Mouse (Mus musculus): ENCODE data around the gene Xpr1. TPM values are rescaled to one million over a fixed set of nuclear protein-coding genes. Genes with fewer than 3 reads are reported as not detected.

The Xpr1 gene
- polyA plus RNA-seq, 1 experiment from 2014 or later, result 71.2 TPM

DNA sequence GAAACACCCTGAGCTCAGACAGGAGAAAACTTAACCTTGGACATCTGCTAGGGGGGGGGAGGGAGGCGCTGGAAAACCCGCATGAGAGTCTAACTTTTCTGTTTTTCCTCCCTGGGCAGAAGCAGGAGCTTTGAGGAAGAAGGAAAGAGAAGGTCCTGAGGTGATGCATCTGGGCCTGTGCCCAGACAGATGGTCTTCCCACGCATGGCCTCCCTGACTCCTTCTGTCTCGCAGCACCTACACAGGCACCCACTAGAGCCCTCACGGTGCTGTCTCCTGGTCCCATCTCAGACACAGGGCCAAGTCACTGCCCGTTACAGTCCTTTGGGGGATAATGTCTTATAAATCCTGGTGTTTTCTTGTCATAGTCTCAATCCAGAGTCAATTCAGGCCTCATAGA, 184.4 kb downstream of the Xpr1 start:
- H3K27ac ChIP-seq (replicated peaks), result peak overlapping the region; percentile 92
- H3K4me2 ChIP-seq (replicated peaks), result no peak overlapping the region
- H3K36me3 ChIP-seq, result no peaks in the 10 kb centered on the region
- ATAC-seq (replicated peaks), result no peak
- no peak overlapping the region for H3K9ac ChIP-seq (replicated peaks)
- peaks cover 74% of the 10 kb centered on the region for H3K4me1 ChIP-seq
- H3K27me3 ChIP-seq, result no peaks in the 10 kb centered on the region
- H3K9me3 ChIP-seq, result no peaks in the 10 kb centered on the region
- H3K4me3 ChIP-seq, result no peak overlapping the region
- 65% methylated on average over 6 of the region's 6 CpGs for WGBS

DNA sequence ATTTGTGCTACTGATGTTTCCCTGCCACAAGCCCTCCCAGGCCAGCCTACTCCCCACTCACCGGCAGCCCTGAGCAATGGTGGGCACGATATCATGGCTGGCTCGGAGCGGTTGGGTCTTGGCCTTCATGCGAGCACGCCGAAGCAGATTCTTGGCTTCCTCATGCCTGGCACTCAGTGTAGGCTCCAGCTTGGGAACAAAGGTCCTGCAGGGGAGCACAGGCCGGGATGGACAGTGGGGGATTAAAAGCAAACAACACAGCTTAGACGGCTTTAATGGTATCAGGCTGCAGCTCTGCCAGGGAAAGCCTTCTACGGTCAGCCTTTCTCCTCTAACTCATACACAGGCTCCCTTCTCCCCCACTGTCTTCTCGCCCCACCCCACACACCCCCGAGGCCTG, 184.8 kb downstream of the Xpr1 start:
- no peaks in the 10 kb centered on the region for H3K9me3 ChIP-seq
- H3K4me3 ChIP-seq, result no peak overlapping the region
- WGBS, result 33% methylated on average over 12 of the region's 12 CpGs
- H3K27me3 ChIP-seq, result no peaks in the 10 kb centered on the region
- no peaks in the 10 kb centered on the region for H3K36me3 ChIP-seq
- H3K4me2 ChIP-seq (replicated peaks), result no peak overlapping the region
- peaks cover 71% of the 10 kb centered on the region for H3K4me1 ChIP-seq
- H3K9ac ChIP-seq (replicated peaks), result no peak overlapping the region
- ATAC-seq (replicated peaks), result no peak
- H3K27ac ChIP-seq (replicated peaks), result peak overlapping the region; percentile 92

DNA sequence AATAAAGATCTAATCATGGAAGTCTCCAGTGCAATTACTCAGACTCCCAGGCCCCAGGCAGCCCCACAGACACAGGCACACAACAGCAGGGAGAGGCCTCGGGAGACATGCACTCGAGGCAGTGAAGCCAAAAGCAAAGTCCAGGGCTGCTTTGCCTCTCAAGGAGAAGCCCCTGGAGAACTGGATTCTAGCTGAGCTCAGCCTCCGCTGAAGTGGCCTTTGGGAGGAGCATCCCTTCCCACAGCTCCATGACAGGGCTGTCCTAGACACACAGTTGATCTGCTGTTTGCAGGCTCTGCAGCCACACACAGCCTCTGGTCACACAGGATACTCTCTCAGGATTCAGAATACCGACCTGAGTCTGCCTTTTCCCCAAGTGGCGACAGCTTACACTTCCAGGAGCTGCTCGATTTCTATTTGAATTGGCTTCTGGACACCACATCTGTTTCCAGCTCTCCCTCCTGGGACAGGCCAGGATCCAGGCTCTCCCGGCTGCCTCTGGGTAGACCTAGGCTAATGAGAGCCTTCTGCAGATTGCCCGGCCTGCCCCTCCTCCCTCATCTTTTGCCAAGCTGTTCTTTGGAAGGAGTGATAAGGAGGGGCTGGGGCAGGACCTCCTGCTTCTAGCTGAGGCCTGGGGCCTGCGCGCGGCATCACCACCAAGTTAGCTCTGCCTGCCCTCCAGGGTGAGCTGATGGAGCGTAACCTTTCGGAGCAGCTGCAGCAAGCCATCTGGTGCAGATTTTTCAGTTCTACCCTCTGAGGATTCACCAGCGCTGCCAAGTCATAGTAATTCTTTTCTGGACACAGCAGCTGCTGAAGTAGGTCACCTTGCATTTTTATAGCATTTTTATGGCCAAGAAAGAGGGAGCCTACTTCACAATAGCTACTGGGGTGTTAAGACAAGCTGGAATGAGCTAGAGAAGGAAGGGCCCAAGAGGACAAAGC, 187.5 kb downstream of the Xpr1 start:
- Histone ChIP-seq H3K4me2 (replicated peaks) (no peak overlapping the region), H3K27me3 (no peaks in the 10 kb centered on the region), H3K4me3 (no peak overlapping the region), H3K27ac (replicated peaks) (peak overlapping the region; percentile 60), H3K9me3 (no peaks in the 10 kb centered on the region), H3K4me1 (peaks cover 47% of the 10 kb centered on the region), H3K9ac (replicated peaks) (no peak overlapping the region), H3K36me3 (no peaks in the 10 kb centered on the region)
- ATAC-seq (replicated peaks), result peak; percentile 37; the same call in 1 of the 2 replicates
- WGBS, result 23% methylated on average over 14 of the region's 14 CpGs

Small RNA genes within 50 kb of the gene (microRNA-seq; reads per million reads assigned to microRNA genes)
- not detected for gene Gm22569

Other genes with a start within 250 kb of the Xpr1 start
- gene BC034090, start 173.0 kb downstream of the Xpr1 start, polyA plus RNA-seq (2015; fragmentation: Nextera tagmentation; extraction: Ambion mirVana), result 3.3 and 4.9 TPM in 2 replicates
- gene Acbd6, start 140.7 kb upstream of the Xpr1 start, polyA plus RNA-seq (2015; fragmentation: Nextera tagmentation; extraction: Ambion mirVana), result 97.7 and 106 TPM in 2 replicates